Mouse (Mus musculus) limb, embryonic 10.5 days (tissue): Measurements from ENCODE around the gene Ndc1. TPM values are rescaled to one million over a fixed set of nuclear protein-coding genes. Genes with fewer than 3 reads are reported as not detected.
"Not testable (repeated sequence)": the region's sequence is repeated elsewhere in the genome, so short reads cannot be mapped to it uniquely, and the experiment has no call there.

Experiments used
- DNase-seq: peaks from one replicate; pipeline ENCODE4 v3.0.0-alpha.2; 2017; ENCODE audit warnings: low spot score
- H3K27ac ChIP-seq: fragments of 300-500 bp; sonication (generic); 2 replicates; pipeline ENCODE4 v1.5.1; 2016; ENCODE audit warnings: mild to moderate bottlenecking
- H3K27me3 ChIP-seq: fragments of 300-500 bp; sonication (generic); 2 replicates; pipeline ENCODE4 v1.6.1; 2016; ENCODE audit warnings: low read depth, mild to moderate bottlenecking; ENCODE audit not compliant: poor library complexity, severe bottlenecking
- H3K36me3 ChIP-seq: fragments of 300-500 bp; sonication (generic); 2 replicates; pipeline ENCODE4 v1.6.1; 2016; ENCODE audit warnings: mild to moderate bottlenecking, moderate library complexity
- H3K4me1 ChIP-seq: fragments of 300-500 bp; sonication (generic); 2 replicates; pipeline ENCODE4 v1.6.1; 2016
- H3K4me3 ChIP-seq: fragments of 300-500 bp; sonication (generic); 2 replicates; pipeline ENCODE4 v1.5.1; 2016; ENCODE audit warnings: mild to moderate bottlenecking, moderate library complexity
- H3K9me3 ChIP-seq: fragments of 300-500 bp; sonication (generic); replicated peaks from 2 replicates; pipeline ENCODE4 v1.6.1; 2016; ENCODE audit warnings: mild to moderate bottlenecking
- WGBS: fragments of 180-500 bp; shearing (Covaris S2); methylation state at CpG from one replicate; pipeline ENCODE4 v1.1.7; 2016; 5-methylcytosine and 5-hydroxymethylcytosine counted together
- polyA plus RNA-seq: library from polyadenylated mRNA; unstranded; fragments of >200 nt; fragmentation: Nextera tagmentation; extraction: Ambion mirVana; gene quantifications from 2 replicates; pipeline ENCODE4 v1.2.1, GENCODE M21; 2016

Ndc1 gene
- polyA plus RNA-seq, 1 experiment from 2014 or later: 54.5 TPM

DNA sequence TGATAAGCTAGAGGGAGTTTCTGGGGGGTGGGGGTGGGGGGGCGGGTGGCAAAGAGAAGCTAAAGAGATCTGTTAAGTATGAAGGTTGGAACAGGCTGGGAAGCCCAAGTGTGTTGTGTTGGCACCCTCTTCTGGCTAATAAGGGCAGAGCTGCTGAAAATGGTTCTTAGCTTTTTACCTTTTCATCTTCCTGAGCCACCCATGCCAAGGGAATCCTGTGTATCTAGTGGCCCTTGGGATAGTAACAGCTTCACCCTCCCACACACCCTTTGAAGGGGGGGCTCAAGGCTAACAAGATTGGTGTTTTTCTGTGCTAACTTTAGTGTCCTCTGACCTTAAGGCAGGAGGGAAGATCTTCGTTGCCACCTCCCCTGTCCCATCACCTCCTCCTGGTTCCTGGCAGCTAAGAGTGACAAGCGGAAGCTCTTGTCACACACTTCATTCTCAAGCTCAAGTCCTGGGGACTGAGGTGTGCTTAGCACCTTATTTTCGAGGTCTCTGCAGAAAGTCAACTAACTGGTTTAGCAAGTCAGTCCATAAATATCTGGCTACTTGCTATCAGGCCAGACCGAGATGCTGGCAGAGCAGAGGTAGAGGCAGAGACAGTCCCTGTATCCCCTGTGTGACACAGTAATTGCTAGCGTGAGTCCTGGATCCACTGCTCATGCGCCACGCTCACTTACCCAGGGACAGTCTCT is 18.1 kb upstream of the Ndc1 start:
- Histone ChIP-seq H3K4me1 (peaks cover 25% of the 10 kb centered on the region), H3K27me3 (no peaks in the 10 kb centered on the region), H3K4me3 (no peak overlapping the region), H3K9me3 (no peaks in the 10 kb centered on the region), H3K36me3 (peaks cover 13% of the 10 kb centered on the region; the same call in 1 of the 2 replicates), H3K27ac (0 out of 2 replicates have a peak overlapping the region, but pooled peaks have one; percentile 23)
- DNase-seq: no peak
- WGBS: 60% methylated on average over 8 of the region's 8 CpGs

DNA sequence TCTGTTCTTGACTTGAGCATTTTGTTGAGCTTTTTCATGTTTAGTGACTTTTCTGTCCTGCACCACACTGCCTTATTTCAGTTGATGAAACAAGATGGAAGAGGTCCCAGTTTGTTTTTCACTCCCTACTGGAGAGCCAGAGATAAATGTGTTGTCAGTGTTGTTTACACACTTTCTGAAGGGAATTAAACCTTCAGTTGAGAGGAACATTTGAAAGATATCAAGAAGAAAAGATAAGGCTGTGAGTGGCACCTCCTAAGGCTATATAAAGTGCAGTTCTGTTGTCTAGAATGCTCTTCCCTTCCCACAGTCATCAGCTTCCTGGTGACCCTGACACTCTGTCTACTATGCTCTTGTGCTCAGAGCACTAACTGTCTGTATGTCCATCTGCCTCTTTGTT is 16.2 kb upstream of the Ndc1 start:
- no peaks in the 10 kb centered on the region for H3K9me3 ChIP-seq
- no peak for DNase-seq
- peaks cover 11% of the 10 kb centered on the region; the same call in 1 of the 2 replicates for H3K36me3 ChIP-seq
- H3K27me3 ChIP-seq: no peaks in the 10 kb centered on the region
- peaks cover 33% of the 10 kb centered on the region for H3K4me1 ChIP-seq
- no peak overlapping the region for H3K4me3 ChIP-seq
- H3K27ac ChIP-seq: no peak overlapping the region

DNA sequence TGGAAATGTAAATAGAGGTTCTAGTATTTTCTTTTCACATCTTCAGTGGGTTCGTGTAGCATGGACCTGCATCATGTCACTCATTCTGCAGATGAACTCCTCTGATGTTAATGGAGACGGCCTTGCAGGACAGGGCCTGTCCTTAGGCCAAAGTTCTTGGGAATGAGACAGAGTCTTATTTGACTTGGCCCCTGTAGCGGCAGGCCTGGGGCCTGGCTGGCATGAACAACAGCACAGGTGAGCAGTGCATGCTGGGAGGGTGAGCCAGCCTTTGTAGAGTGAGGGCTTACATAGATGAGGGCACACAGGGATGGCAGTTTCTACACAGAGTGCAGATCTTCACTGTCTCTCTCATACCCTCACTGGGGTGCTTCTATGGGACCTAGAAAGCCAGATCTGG is 14.0 kb upstream of the Ndc1 start:
- peaks cover 26% of the 10 kb centered on the region for H3K4me1 ChIP-seq
- no peak overlapping the region for H3K4me3 ChIP-seq
- WGBS: 85% methylated on average over 3 of the region's 3 CpGs
- H3K27ac ChIP-seq: 0 out of 2 replicates have a peak overlapping the region, but pooled peaks have one; percentile 48
- no peaks in the 10 kb centered on the region for H3K27me3 ChIP-seq
- no peak for DNase-seq
- H3K9me3 ChIP-seq: no peaks in the 10 kb centered on the region
- peaks cover 10% of the 10 kb centered on the region for H3K36me3 ChIP-seq

DNA sequence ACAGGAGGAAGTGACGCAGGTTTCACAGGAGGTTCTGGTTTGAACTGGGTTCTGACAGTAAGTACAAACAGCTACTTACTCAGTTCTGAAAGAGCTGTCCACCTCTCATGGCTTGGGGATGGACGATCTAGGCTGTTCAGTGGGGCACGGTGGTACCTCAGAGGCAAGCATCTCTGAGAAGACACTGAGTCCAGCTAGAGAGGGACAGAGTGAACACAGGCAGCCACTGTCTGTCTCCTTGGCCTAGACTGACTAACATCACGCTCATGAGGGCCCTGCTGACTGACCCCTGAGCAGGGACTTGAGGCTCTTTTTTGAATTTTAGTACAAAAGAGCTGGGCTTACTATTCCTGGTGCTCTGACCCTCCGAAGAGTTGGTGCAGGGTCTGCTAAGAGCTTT is 13.5 kb upstream of the Ndc1 start:
- Histone ChIP-seq H3K4me1 (peaks cover 21% of the 10 kb centered on the region), H3K27ac (peak overlapping the region; percentile 50), H3K36me3 (peaks cover 12% of the 10 kb centered on the region), H3K27me3 (no peaks in the 10 kb centered on the region), H3K4me3 (no peak overlapping the region), H3K9me3 (no peaks in the 10 kb centered on the region)
- WGBS: 62% methylated on average over 5 of the region's 5 CpGs
- no peak for DNase-seq

DNA sequence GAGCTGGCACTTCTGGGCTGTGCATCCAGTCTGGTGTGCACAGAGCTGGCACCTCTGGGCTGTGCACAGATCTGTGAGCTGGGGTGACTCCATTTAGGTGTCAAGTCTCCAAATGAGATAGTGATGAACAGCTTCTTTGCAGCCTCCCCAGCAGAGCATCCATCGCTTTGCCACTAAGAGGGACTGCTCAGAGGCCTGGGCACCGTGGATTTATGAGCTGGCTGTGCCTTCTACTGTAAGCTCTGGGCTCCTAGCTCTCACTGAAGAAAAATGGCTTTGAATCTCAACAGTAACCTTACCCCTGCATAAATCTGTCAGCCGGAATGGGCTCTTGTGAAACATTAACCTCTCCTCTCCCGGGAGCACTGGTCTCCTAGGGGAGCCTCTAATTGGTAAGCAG is 13.0 kb upstream of the Ndc1 start:
- H3K27ac ChIP-seq: peak overlapping the region; percentile 50
- H3K36me3 ChIP-seq: peaks cover 12% of the 10 kb centered on the region
- WGBS: 12% methylated on average over 4 of the region's 4 CpGs
- peak; percentile 48 for DNase-seq
- H3K27me3 ChIP-seq: no peaks in the 10 kb centered on the region
- H3K4me1 ChIP-seq: peaks cover 17% of the 10 kb centered on the region
- no peaks in the 10 kb centered on the region for H3K9me3 ChIP-seq
- H3K4me3 ChIP-seq: no peak overlapping the region

DNA sequence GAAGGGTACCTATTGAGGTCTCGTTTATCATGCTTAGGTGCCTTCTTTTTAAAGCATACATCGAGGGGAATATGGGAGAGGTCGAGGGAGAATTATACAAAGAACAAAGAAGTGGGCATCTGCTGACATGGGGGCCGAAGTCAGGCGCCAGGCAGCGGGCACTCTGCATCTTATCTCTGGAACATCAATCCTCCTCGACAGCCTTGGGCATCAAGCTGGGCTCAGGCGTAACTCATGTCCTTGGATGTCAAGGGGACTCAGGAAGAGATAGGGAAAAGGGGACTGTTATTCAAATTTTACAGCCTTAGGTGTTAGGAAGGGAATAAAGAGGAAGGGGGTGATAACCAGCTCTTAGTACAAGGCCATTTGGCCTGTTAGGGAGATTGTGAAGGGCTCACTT is 10.4 kb upstream of the Ndc1 start:
- H3K36me3 ChIP-seq, H3K27me3 ChIP-seq, DNase-seq, H3K27ac ChIP-seq, H3K4me3 ChIP-seq, H3K9me3 ChIP-seq: not testable (repeated sequence)
- H3K4me1 ChIP-seq: peaks cover 22% of the 10 kb centered on the region
- WGBS: 39% methylated on average over 8 of the region's 8 CpGs

DNA sequence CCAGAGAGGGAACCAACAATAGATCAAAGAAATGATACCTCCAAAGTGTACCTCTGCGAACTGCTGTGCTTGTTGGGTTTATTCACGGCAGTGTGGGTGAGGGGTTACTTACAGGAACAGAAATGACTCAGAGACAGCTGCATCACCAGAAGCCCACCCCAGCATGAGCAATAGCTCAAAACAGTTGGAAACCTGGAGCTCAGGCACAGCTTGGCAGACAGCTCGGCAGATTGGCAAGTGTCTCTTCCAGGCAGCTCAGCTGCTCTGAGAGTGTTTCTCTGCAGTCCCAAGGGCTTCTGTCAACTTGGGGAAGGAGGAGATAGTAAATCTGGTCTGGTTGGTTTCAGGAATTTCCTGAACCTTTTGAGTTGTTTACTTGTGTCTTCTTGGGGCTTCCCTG is 9.1 kb upstream of the Ndc1 start:
- Histone ChIP-seq H3K4me1 (peaks cover 22% of the 10 kb centered on the region), H3K36me3 (peaks cover 10% of the 10 kb centered on the region; the same call in 1 of the 2 replicates), H3K4me3 (no peak overlapping the region), H3K27me3 (no peaks in the 10 kb centered on the region), H3K9me3 (no peaks in the 10 kb centered on the region), H3K27ac (no peak overlapping the region)
- DNase-seq: no peak
- WGBS: 89% methylated on average over 3 of the region's 3 CpGs

DNA sequence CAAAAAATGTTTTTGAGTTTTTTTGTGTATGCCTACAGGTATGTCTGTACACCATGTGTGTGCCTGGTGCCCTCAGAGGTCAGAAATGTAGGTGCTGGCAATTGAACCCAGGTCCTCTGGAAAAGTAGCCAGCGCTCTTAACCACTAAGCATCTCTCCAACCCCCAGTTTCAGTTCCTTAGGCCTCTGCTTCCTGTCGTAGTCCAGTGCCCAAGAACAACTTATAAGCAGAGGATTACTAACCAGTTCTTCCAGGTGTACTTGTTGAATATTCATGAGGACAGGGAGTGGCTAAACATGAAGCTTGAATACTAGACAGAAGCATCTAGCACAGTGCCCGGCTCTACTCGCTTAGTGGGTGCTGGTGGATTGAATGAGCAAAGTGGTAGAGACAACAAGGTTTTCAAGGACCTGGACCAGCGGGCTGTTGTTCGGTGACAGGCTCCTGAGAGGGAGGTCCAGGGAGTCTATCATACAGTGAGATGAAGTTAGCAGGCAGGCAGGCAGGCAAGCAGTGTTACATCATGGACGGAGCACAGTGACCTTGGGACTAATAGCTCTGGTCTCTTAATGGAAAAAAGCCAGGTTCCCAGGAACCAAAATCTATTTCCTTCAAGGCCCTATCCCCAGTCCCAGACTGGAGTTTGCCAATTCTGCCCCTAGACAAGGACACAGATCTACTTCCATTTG is 7.0 kb upstream of the Ndc1 start:
- 0 out of 2 replicates have a peak, but pooled peaks cover 5% of the 10 kb centered on the region for H3K4me1 ChIP-seq
- no peak overlapping the region for H3K4me3 ChIP-seq
- H3K9me3 ChIP-seq: no peaks in the 10 kb centered on the region
- no peak overlapping the region for H3K27ac ChIP-seq
- 88% methylated on average over 7 of the region's 7 CpGs for WGBS
- no peak for DNase-seq
- peaks cover 10% of the 10 kb centered on the region; the same call in 1 of the 2 replicates for H3K36me3 ChIP-seq
- H3K27me3 ChIP-seq: no peaks in the 10 kb centered on the region

DNA sequence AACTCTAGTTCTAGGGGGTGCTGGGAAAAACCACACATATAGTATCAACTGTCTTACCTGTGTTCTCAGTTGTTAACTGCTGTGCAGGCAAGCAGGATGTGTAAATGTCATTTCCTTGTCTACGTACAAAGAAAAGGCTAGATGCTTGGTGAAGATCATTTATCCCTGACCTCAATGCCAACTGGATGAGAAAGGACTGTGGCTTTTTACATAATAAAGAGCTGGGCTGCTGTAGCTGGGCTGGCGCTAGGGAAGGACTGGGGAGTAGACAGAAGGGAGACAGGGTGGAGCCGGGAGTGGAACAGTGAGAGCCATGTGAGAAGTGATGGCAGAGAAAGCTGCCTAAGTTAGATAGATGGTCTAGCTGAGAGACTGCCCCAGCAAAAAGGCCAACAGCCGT is 4.8 kb upstream of the Ndc1 start:
- H3K27ac ChIP-seq: no peak overlapping the region
- 64% methylated on average over 4 of the region's 4 CpGs for WGBS
- H3K27me3 ChIP-seq: no peaks in the 10 kb centered on the region
- DNase-seq: no peak
- no peaks in the 10 kb centered on the region for H3K9me3 ChIP-seq
- peaks cover 5% of the 10 kb centered on the region; the same call in 1 of the 2 replicates for H3K36me3 ChIP-seq
- 0 out of 2 replicates have a peak, but pooled peaks cover 6% of the 10 kb centered on the region for H3K4me1 ChIP-seq
- no peak overlapping the region for H3K4me3 ChIP-seq

DNA sequence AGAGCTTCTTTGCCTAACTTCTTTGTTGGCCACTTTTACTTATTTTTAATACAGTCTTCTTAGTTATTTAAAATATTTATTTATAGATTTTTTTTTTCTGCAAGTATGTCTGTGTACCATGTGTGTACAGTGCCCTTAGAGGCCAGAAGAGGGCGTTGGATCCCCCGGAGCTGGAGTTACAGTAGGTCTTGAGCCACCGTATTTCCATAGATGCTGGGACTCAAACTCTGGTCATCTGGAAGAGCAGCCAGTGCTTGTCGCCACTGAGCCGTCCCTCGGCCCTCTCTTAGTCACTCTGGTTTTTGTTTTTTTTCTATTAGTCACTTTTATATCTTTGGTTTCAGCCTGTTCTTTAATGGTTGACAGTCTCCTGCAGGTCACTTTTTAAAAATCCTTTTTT is 4.0 kb upstream of the Ndc1 start:
- Histone ChIP-seq H3K9me3 (no peaks in the 10 kb centered on the region), H3K4me3 (no peak overlapping the region), H3K27me3 (no peaks in the 10 kb centered on the region), H3K4me1 (peaks cover 11% of the 10 kb centered on the region), H3K27ac (no peak overlapping the region), H3K36me3 (peaks cover 2% of the 10 kb centered on the region; the same call in 1 of the 2 replicates)
- WGBS: 80% methylated on average over 6 of the region's 6 CpGs
- DNase-seq: no peak

DNA sequence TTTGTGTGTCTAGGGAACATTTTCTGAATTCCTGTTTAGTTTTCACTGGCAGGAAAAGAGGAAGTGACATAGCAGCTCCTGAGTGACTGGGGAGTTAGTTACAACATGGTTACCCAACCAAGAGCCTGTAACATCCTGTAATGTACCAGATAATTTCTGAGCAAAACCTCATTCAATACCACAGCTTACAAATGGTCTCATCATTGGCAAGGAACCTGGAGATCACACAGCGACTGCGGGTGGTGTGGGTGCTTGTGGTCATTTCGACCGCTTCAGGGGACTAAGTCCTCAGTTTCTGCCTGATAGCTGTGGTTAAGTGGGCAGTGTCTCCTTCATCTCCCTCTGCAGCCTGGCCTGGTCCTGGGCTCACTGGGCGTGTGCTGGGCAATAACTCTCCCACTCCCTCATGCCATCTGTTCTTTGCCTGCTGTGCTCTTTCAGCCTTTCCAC is 3.4 kb upstream of the Ndc1 start:
- Histone ChIP-seq H3K36me3 (peaks cover 1% of the 10 kb centered on the region), H3K27me3 (no peaks in the 10 kb centered on the region), H3K9me3 (no peaks in the 10 kb centered on the region), H3K4me1 (peaks cover 17% of the 10 kb centered on the region), H3K4me3 (no peak overlapping the region), H3K27ac (no peak overlapping the region)
- 79% methylated on average over 5 of the region's 5 CpGs for WGBS
- no peak for DNase-seq

DNA sequence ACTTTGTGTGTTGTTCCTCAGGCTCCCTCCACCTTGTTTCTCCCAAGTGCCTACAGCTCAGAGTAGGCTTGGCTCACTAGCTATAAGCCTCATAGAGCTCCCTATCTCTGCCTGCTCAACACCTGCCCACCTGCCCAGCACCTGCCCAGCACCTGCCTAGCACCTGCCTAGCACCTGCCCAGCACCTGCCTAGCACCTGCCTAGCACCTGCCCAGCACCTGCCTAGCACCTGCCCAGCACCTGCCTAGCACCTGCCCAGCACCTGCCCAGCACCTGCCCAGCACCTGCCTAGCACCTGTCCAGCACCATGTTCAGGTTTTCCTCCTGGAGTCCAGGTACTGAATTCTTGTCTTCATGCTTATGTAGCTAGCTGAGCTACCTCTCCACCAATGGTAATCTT is 1.2 kb upstream of the Ndc1 start:
- DNase-seq, H3K27ac ChIP-seq, H3K9me3 ChIP-seq, H3K27me3 ChIP-seq, H3K4me3 ChIP-seq: not testable (repeated sequence)
- Histone ChIP-seq H3K36me3 (peaks cover 23% of the 10 kb centered on the region), H3K4me1 (peaks cover 14% of the 10 kb centered on the region)

DNA sequence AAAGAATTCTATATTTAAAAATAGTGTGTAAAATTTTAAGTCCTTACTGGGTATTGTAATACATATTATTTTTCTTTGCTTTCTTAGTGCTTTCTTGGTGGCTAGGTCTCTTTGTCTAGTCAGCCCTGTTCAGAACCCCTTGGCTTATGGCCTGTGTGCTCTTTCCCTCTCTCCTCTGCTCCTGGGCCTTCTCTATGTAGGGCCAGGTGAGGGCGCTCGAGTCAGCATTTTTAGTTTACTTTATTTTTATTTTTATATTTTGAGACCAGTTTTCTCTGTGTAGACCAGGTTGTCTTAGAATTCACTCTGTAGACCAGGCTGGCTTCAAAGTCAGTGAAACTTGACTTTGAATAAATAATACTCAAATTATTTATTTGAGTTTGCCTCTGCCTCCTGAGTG is 4.7 kb downstream of the Ndc1 start:
- DNase-seq: no peak
- H3K27ac ChIP-seq: no peak overlapping the region
- no peak overlapping the region for H3K4me3 ChIP-seq
- peaks cover 82% of the 10 kb centered on the region for H3K36me3 ChIP-seq
- no peaks in the 10 kb centered on the region for H3K9me3 ChIP-seq
- peaks cover 14% of the 10 kb centered on the region for H3K4me1 ChIP-seq
- no peaks in the 10 kb centered on the region for H3K27me3 ChIP-seq
- 84% methylated on average over 2 of the region's 2 CpGs for WGBS
